Mouse (Mus musculus) B cell, adult 2 months (primary cell): Measurements from ENCODE around the gene Nudt7.

Experiments
- DNase-seq, 2 experiments: peaks; one replicate each; pipeline ENCODE4 v3.0.0; 2022

Gene Nudt7

DNA sequence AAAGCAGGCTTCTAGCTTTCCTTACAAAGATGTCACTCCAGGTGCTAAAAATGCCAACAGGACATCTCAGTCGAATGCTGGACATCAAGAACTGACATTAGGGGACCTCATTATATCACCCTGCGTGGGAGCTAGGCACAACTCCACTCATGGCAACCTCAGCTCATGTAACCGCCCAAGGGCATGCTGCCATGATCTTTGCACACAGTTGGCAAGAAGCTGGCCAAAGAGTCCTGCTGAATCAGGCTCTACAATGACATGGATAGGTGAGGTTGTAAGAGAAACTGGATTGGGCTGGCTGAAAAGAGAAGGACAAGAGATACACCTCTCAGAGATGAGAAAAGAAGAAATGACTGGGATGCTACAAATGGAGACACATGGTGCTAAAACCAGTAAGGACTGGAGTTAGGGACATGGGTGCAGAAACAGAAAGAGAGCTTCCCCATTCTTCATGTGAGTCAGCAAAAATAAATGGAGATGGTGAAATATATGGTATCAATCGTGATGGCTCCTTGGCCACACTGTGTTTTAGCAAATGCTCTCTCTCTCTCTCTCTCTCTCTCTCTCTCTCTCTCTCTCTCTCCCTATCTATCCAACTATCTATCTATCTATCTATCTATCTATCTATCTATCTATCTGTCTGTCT is 10.4 kb downstream of the Nudt7 start:
- no peak for DNase-seq

DNA sequence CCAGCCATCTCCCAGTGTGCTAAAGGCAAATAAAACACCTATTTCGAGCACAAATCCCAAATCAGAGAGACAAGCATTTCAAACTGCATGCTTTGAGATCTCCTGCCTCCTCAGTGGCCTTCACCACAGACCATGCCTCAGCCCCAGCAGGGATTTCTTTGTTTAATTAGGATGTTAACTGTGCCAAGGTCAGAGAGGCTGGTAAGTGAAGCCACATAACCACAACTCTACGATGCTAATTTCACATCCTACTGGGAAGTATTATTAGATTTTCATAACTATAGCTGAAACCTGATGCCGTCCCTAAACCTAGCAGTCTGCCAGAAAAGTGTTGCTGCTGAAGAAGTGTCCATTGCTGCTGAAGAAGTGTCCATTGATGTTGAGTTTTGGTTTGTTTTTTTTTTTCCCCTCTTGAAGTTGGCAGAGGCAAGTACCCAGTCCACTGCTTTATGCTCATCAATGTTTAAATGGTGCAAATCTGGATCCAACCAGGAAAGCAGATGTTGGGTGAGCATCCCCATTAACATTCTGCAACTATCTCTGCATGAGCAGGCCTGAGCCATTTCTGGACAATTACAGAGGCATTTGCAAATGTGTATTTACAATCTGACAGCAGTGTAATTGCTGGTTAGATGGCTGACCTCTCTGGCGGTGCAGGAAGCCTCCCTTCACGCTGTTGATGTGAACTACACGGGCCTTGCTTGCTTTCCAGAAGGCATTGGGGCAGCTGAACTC is 20.1 kb downstream of the Nudt7 start:
- DNase-seq: no peak

DNA sequence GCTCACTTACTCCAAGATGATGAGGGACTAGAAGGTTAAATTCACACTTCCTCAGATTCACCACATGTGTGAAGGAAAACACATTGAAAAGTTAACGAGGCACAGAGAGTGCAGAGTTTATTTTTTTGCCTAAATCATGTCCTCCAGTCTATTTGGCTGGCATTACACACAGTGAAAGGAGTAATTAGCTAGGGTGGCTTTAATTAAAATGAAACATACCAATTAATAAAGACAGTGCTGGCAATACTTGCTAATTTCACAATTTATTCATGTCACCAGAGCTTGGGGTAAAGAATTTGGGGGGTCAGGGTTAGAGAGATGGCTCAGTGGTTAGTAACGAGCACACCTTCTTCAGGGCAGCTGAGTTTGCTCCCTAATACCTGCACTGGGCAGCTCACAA is 25.2 kb downstream of the Nudt7 start:
- DNase-seq: no peak

DNA sequence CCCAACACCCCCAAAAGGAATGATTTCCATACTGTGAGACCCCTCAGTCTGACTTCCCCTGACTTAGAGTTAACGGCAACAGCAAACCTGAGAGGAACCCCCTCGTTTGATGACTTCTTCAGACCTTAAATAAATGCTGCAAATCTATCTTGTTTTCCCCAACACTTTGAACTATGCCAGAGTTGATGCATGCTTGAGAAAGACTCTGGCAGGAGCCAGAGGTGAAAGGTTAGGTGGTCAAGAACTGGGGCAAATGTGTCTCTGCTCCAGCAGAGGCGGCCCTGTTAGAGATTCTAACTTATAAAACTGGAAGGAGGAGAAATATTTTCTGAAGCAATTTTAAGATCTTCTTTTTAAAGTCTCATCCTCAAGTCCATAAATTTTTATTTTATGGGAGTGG is 26.3 kb downstream of the Nudt7 start:
- no peak for DNase-seq

DNA sequence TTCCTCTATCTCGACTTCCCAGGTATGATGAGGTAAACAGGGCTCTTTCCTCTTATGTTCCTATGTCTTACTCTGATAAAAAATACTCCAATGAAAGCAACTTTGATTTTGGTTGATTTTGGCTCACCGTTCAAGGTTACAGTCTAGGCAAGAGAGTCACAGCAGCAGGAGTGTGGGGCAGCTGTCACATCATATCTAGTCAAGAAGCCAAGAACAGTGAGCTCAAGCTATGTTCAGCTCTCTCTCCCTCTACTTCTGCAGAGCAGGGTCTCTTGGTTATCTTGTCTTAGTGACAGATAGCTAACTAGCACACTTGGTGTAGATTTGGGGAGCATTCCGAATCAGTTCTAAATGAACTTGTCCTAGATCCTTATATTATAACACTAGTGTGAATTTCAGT is 30.5 kb downstream of the Nudt7 start:
- no peak for DNase-seq

DNA sequence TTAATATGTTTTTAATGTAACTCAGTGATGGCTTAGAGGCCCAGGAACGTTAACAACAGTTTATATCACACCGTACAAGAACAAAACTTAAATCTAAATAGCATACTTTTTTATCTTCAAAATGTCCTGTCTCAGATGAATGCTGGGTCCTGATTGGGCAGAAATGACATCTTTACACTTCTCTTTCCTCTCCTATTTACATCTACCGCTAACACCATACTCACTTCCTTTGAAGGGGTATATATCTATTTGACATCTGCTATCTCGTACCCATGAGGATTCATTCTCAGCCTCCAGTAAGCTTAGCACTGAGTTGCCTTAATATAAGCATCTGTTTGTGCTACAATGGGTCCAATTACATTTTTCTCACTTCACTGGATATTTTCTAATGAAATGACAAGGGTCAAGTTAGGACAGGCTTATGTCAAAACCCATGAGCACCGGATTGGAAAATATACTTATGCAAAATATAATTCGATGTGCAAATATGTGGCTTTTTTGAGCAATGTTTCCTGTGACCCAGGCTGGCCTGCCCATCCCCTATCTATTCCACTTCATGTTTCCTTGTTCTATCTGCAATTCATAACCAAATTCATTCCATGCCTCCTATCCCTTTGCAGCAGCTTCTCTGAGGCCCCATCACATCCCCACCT is 31.2 kb downstream of the Nudt7 start:
- DNase-seq: no peak

DNA sequence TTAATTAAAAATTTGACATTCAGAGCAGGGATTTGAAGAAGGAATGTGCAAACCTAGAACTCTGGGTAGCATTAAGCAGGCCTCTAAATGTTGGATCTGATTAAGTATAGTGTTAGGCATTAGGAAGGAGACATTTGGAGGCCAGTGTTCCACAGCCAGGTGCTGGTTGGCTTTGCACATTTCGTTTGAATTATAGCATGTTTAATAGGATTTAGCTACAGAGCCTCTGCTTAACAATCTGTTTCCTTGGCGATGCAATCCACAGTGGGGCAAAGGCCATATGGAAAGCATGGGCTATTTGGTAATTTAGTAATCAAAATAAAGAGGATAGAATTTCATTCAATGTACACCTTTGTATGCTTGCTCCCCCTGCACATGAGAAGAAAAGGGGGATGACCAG is 32.4 kb downstream of the Nudt7 start:
- no peak for DNase-seq

DNA sequence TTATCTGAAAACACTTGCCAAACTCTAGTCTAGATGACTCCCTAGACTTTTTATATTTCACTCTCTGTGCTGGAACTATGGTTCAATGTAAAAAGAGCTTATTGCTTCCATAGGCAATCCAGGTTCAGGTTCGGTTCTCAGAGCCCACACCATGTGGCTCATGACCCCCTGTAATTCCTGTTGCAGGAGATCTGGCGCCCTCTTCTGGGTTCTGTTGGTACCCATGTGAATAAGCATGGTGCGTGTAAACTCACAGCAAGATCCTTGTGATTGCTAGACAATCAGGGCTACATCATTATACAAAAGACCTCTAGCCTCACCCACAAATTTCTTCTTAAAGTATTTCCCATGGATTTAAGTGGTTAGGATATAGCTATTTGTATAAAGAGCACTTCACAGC is 43.4 kb downstream of the Nudt7 start:
- DNase-seq: no peak

DNA sequence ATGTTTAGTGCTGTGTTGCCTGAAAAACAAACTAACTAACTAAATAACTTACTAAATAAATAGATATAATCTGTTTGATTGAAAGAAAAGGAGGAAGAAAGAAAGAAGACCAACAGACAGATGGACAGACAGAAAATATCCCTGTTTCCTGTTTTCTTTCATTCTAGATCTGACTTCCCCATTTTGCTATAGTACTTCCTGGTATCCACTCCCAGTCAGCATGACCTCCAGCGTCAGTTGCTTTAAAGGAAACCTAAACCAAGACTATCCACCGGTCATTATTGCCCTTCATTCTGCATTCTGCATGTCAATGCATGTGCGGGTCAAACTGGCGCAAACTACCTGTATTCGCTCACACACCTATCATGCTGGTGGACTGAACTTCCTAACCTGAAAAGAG is 60.0 kb downstream of the Nudt7 start:
- no peak for DNase-seq

DNA sequence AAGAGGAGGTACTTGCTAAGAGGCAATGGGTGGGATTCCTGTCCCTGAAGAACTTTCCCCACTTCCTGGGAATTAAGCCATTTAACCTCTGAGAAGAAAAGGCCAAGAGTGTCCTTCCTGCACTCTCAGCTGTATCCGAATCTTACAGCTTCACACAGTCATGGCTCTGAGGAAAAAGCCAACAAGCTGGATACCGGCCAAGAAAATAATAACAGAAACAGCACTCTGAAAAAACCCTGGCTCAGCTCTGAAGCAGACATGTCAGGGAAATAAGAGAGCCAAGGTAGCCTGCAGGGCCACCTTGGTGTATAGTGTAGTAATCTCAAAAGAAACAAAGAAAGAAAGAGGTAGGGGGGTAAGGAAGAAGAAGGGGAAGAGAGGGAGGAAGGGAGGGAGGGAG is 65.6 kb downstream of the Nudt7 start:
- DNase-seq: no peak
